Mouse (Mus musculus): ENCODE measurements around the gene Elavl4.

The Elavl4 gene

GRCm38 (mm10) chr4:110266804-110267575, 84.7 kb downstream of the Elavl4 start:
- in situ Hi-C loops (cut with MboI; ENCODE audit: low sequenced_read_pairs): no loop called here

DNA sequence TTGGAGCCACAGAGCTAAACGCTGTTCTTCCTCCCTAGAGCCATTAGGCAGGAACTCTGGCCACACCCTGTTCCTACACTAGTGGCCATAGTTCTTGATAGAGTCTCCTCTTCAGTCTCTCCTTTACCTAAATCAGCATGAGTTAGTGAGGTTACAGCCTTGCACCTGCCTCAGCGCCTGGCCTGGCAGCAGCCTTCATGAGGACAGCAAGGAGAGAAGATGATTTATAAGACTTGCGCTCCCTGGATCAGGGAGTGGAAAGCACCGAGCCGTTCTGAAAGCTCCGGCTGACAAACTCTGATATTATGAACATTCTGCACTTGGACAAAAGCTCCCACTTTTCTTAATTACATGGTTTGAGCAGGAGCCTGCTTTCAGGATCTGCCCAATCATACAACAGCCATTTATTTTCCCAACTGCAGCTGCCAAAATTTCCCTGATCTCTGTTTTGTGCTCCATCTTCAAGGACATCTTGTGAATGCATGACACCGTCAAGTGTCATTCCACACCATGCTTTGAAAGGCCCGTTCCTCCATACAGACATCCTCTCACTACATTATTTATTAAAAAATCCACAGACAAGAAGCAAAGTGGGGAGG, 87.3 kb downstream of the Elavl4 start:
- in situ Hi-C loops (cut with MboI; ENCODE audit: low sequenced_read_pairs): no loop called here

- in situ Hi-C loops (cut with MboI; ENCODE audit: low sequenced_read_pairs): no loop called here
These were observed 94.3 kb downstream of the Elavl4 start for GRCm38 (mm10) chr4:110257360-110257759.

DNA sequence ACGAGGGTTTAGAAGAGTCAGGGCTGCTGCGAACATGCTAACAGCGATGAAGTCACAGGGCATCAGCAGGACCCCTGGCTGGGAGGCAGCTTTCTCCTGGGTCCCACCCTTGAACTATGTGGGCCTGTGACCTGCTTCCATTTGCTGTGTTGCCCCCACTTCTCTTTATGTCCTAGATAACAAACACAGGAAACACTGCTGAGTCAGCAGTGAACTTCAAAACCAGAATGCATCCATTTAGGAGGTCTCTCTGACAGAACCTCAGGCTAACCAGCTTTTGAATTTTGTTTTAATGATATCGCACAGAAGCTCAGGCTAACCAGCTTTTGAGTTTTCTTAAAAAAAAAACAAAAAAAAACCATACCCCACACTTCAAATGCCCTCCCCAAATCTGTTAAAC, 96.1 kb downstream of the Elavl4 start:
- in situ Hi-C loops (cut with MboI; ENCODE audit: low sequenced_read_pairs): no loop called here

DNA sequence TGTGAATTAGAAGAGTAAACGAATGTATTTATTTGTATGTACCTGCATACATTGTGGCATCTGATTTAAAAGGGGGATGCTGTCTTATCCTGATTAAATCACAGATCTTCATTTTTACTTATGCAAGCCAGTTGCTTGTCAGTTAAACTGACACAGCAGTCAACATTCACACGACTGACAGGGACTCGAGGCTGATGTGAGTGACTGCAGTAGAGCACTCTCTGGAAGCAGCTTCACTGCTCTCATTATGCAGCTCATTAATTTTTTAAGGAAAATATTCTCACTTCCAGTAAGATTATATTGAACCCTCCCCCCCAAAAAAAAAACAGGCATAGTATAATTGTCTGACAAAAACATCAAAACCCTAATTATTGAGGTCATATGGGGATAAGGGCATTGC, 101.7 kb downstream of the Elavl4 start:
- in situ Hi-C loops (cut with MboI; ENCODE audit: low sequenced_read_pairs): no loop called here

- in situ Hi-C loops (cut with MboI; ENCODE audit: low sequenced_read_pairs): no loop called here
These were observed 108.8 kb downstream of the Elavl4 start for GRCm38 (mm10) chr4:110242879-110243278.

GRCm38 (mm10) chr4:110234554-110234953, 117.2 kb downstream of the Elavl4 start:
- in situ Hi-C loops (cut with MboI; ENCODE audit: low sequenced_read_pairs): no loop called here

GRCm38 (mm10) chr4:110232327-110232726, 119.4 kb downstream of the Elavl4 start:
- in situ Hi-C loops (cut with MboI; ENCODE audit: low sequenced_read_pairs): no loop called here

GRCm38 (mm10) chr4:110231799-110232198, 119.9 kb downstream of the Elavl4 start:
- in situ Hi-C loops (cut with MboI; ENCODE audit: low sequenced_read_pairs): no loop called here

- in situ Hi-C loops (cut with MboI; ENCODE audit: low sequenced_read_pairs): no loop called here
These were observed 122.1 kb downstream of the Elavl4 start for GRCm38 (mm10) chr4:110229652-110230051.

DNA sequence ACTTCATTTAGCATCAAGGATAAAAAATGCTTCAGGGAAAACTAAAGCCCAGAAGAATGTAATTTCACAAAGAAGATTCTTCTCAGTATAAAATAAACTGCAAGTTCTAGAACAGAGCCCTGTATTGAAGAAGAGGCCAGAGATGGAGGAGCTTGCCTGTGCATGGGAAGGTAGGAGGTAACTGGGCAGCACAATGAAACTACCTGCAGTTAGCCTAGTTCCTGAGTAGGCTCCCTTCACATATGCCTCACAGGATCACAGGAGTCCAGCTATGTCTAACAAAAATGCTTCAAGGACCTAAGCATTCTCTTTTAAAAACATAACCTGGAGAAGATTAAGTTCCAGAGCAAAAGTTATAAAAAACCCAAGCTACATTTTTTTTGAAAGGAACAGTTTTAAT, 122.5 kb downstream of the Elavl4 start:
- in situ Hi-C loops (cut with MboI; ENCODE audit: low sequenced_read_pairs): no loop called here

DNA sequence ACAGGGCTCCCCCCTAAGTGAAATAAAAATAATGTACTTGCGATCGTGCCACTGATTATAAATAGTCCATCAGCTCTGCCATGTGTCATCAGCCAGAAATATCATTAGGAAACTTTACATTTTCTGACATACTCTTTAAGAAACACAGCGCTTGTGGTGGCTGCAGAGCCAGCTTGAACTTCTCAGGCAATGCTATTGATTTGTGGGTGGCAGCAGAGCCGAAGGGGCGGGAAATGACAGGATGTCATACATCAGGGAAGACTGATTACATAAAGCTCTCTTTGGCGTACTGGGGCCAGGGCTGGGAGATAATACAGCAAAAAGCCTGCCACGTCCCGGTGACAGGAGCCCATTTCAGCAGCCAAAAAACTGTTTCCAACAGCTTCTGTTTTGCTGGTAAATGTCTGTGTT, 124.1 kb downstream of the Elavl4 start:
- in situ Hi-C loops (cut with MboI; ENCODE audit: low sequenced_read_pairs): no loop called here

- in situ Hi-C loops (cut with MboI; ENCODE audit: low sequenced_read_pairs): no loop called here
These were observed 126.2 kb downstream of the Elavl4 start for GRCm38 (mm10) chr4:110225492-110225891.

DNA sequence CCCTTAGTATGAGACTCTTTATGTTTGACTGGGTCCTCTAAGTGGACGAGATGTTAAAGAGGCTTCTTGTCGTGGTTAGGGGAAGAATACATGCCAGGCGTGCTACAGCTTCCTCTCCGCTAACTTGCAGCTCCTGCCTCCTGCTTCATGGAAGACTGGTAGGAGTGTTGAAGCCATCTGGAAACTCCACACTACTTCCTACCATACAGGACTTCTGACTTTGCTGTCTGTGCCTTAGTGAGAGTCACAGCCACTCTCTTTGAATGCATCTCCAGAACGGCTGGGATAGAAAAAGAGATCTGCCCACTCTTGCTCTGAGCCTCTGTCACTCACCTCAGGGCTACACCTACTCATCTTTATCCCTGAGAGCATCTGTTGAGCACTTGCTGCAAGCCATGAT, 132.9 kb downstream of the Elavl4 start:
- in situ Hi-C loops (cut with MboI; ENCODE audit: low sequenced_read_pairs): no loop called here

- in situ Hi-C loops (cut with MboI; ENCODE audit: low sequenced_read_pairs): no loop called here
These were observed 134.2 kb downstream of the Elavl4 start for GRCm38 (mm10) chr4:110217553-110217952.

GRCm38 (mm10) chr4:110214543-110214942, 137.2 kb downstream of the Elavl4 start:
- in situ Hi-C loops (cut with MboI; ENCODE audit: low sequenced_read_pairs): no loop called here

DNA sequence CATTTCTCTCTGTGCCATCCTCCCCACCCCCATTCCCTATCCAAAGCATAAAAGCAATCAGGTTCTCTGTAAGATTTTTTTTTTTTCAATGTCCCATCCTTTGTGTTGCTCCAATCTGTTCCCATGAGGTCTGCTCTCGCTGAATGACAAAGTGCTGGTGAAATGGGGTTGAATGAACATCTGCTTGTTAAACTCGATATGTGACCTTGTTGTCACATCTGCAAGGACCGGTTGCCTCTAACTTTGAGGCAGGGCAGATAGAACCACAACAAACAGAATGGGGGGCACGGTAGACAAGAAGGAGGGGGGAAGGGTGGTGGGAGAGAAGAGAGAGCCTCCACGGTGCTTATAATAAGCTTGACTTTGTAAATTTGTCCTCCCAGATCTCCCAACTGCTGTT, 138.0 kb downstream of the Elavl4 start:
- in situ Hi-C loops (cut with MboI; ENCODE audit: low sequenced_read_pairs): no loop called here

DNA sequence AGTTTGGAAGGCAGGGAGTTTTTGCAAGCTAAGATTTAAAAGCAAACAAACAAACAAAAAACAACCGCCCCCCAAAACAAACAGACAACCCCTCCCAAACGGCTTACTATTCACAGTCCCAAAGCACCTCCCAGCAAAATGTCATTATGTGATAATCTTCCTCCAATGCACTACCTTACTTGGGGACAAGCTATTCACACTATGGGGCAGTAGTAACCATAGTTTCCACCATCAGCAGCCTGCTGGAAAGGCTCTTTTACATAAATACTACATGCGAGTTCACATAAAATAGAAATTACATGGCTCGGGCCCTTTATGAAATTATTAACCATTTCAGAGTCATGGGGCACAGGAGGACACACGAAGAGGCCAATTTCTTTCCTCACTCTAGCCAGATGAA, 141.5 kb downstream of the Elavl4 start:
- in situ Hi-C loops (cut with MboI; ENCODE audit: low sequenced_read_pairs): no loop called here

GRCm38 (mm10) chr4:110209613-110210012, 142.1 kb downstream of the Elavl4 start:
- in situ Hi-C loops (cut with MboI; ENCODE audit: low sequenced_read_pairs): no loop called here

DNA sequence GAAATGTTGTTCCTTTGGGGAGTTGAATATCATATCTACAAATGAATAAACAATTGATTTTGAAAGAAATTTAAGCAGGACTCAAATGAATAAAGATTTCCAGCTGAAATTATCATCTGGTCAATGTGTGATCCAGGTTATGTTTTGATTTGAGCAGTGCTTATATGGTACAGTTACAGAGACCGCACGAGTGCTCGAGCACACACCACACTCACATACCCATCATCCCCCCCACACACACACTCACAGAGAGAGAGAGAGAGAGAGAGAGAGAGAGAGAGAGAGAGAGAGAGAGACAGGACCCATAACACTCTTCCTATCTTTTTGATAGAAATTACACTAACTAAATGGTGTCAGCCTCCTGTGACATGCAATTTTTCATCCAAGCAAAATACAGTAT, 150.0 kb downstream of the Elavl4 start:
- in situ Hi-C loops (cut with MboI; ENCODE audit: low sequenced_read_pairs): no loop called here

GRCm38 (mm10) chr4:110199897-110200296, 151.8 kb downstream of the Elavl4 start:
- in situ Hi-C loops (cut with MboI; ENCODE audit: low sequenced_read_pairs): no loop called here

GRCm38 (mm10) chr4:110198600-110198999, 153.1 kb downstream of the Elavl4 start:
- in situ Hi-C loops (cut with MboI; ENCODE audit: low sequenced_read_pairs): no loop called here

DNA sequence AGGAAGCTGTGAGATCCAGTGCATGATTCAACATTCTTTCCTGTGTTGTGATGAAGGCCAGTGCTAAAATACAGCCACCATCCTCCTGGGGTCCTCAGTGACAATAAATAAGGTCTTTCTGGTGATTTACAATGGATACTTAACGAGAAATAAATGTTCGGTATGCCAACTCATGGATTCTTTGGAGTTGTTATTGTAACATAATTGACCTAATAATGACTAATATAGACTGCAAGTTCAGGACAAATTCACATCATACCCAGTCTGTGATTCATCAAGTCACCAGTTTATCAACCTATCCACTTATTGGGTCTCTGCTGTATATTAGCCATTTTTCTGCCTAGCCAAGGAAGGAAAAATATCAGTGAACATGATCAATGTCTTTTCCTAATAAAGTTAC, 174.4 kb downstream of the Elavl4 start:
- in situ Hi-C loops (cut with MboI; ENCODE audit: low sequenced_read_pairs): no loop called here
